Mouse (Mus musculus) gastrocnemius, adult 2 months (tissue): ENCODE measurements around the gene Dhh. TPM values are rescaled to one million over a fixed set of nuclear protein-coding genes. Genes with fewer than 3 reads are reported as not detected.
"Not testable (repeated sequence)": the region's sequence is repeated elsewhere in the genome, so short reads cannot be mapped to it uniquely, and the experiment has no call there.

Experiments
- DNase-seq: peaks from one replicate; pipeline ENCODE4 v3.0.0; 2022
- H3K27ac ChIP-seq: fragments of 200-600 bp; 2 replicates; pipeline ENCODE4 v1.8.1; 2022; ENCODE audit warnings: mild to moderate bottlenecking
- H3K4me3 ChIP-seq: fragments of 200-600 bp; 2 replicates; pipeline ENCODE4 v1.8.1; 2022; ENCODE audit warnings: mild to moderate bottlenecking, moderate library complexity
- CTCF ChIP-seq: fragments of 200-600 bp; IDR thresholded peaks from 2 replicates; pipeline ENCODE4 v1.8.1; 2022; ENCODE audit warnings: antibody characterized with exemption, mild to moderate bottlenecking, moderate library complexity
- intact Hi-C: fragments of 180-260 bp; cut with DNase I; formaldehyde crosslinking; loops from one replicate; pipeline ENCODE4 v1.15.1; 2025
- long read RNA-seq, 2 experiments: library from polyadenylated mRNA; stranded (forward); transcript quantifications; one replicate each; pipeline ENCODE4 v2.0.0; 2021
- total RNA-seq, 2 experiments: library from RNA; stranded (reverse); gene quantifications; 2 replicates each; pipeline ENCODE4 v1.2.3; 2021

Gene Dhh
- total RNA-seq = under 1 TPM; 0.81 to 0.82 TPM
- long read RNA-seq, experiment 1, full-length matches to known transcripts = 1 of 1 reads
- long read RNA-seq, experiment 1, partial matches to known transcripts = 0 of 1 reads
- long read RNA-seq, experiment 1, other reads (novel, unspliced or antisense) = 0 of 1 reads
- long read RNA-seq, experiment 2 = 0 reads

- intact Hi-C loops = no loop called here
- peak; percentile 27 for DNase-seq
- Histone ChIP-seq H3K27ac (peak within 1 kb of the TSS; percentile 52), H3K4me3 (peak within 1 kb of the TSS; percentile 66)
- TF ChIP-seq CTCF = no peak
Observed at GRCm38 (mm10) chr15:98897928-98898800, at the start of gene Dhh. TSS of gene Dhh (minus strand) at chr15:98898540.

- no peak overlapping the region for H3K27ac ChIP-seq
- intact Hi-C loops = no loop called here
- TF ChIP-seq CTCF = no peak
- no peak overlapping the region for H3K4me3 ChIP-seq
- DNase-seq = no peak
Observed at GRCm38 (mm10) chr15:98947884-98948283, 49.5 kb upstream of the Dhh start.

- intact Hi-C loops = no loop called here
- TF ChIP-seq CTCF = no peak
- H3K4me3 ChIP-seq = no peak overlapping the region
- no peak for DNase-seq
- H3K27ac ChIP-seq = no peak overlapping the region
Observed at GRCm38 (mm10) chr15:98943133-98943532, 44.8 kb upstream of the Dhh start.

GRCm38 (mm10) chr15:98942081-98942480 is 43.7 kb upstream of the Dhh start:
- no peak for DNase-seq
- TF ChIP-seq CTCF = no peak
- H3K4me3 ChIP-seq = no peak overlapping the region
- no peak overlapping the region for H3K27ac ChIP-seq
- intact Hi-C loops = no loop called here

- no peak overlapping the region for H3K27ac ChIP-seq
- TF ChIP-seq CTCF = no peak
- no peak for DNase-seq
- intact Hi-C loops = no loop called here
- H3K4me3 ChIP-seq = no peak overlapping the region
Observed at GRCm38 (mm10) chr15:98941539-98941938, 43.2 kb upstream of the Dhh start.

- no peak for TF ChIP-seq CTCF
- DNase-seq = no peak
- Histone ChIP-seq H3K27ac (no peak overlapping the region), H3K4me3 (no peak overlapping the region)
- intact Hi-C loops = no loop called here
Observed at GRCm38 (mm10) chr15:98940816-98941215, 42.5 kb upstream of the Dhh start.

GRCm38 (mm10) chr15:98934217-98934839 is 36.0 kb upstream of the Dhh start, which contains the start of gene Tuba1b:
TSS of gene Tuba1b (minus strand) at chr15:98934565.
- DNase-seq = peak; percentile 95
- intact Hi-C loops = loop anchor here (2.0 kb wide), 1 partner anchor 58 kb away; no protein-coding TSS in a partner anchor
- Histone ChIP-seq H3K27ac (peak within 1 kb of the TSS; percentile 92), H3K4me3 (peak within 1 kb of the TSS; percentile 85)
- peak; percentile 24; the same call in 1 of the 2 replicates for TF ChIP-seq CTCF

- no peak for TF ChIP-seq CTCF
- H3K4me3 ChIP-seq = peak overlapping the region; percentile 85
- intact Hi-C loops = loop anchor here (2.0 kb wide), 1 partner anchor 59 kb away; no protein-coding TSS in a partner anchor
- peak; percentile 97 for DNase-seq
- peak overlapping the region; percentile 92 for H3K27ac ChIP-seq
Observed at GRCm38 (mm10) chr15:98933833-98934216, 35.5 kb upstream of the Dhh start.

- DNase-seq, intact Hi-C loops: not testable (repeated sequence)
- H3K4me3 ChIP-seq = peak overlapping the region; percentile 85
Observed at GRCm38 (mm10) chr15:98933004-98933671, 34.8 kb upstream of the Dhh start.

GRCm38 (mm10) chr15:98930998-98931397 is 32.7 kb upstream of the Dhh start:
- Histone ChIP-seq H3K27ac (no peak overlapping the region), H3K4me3 (no peak overlapping the region)
- intact Hi-C loops = no loop called here
- no peak for DNase-seq
- no peak for TF ChIP-seq CTCF

More at GRCm38 (mm10) chr15:98933004-98933671, 34.8 kb upstream of the Dhh start:
- peak overlapping the region; percentile 92 for H3K27ac ChIP-seq

- H3K4me3 ChIP-seq = no peak overlapping the region
- H3K27ac ChIP-seq = no peak overlapping the region
- TF ChIP-seq CTCF = no peak
- intact Hi-C loops = no loop called here
- no peak for DNase-seq
Observed at GRCm38 (mm10) chr15:98930017-98930734, 31.8 kb upstream of the Dhh start.
